Mouse (Mus musculus) layer of hippocampus, adult 9-10 months (tissue): ENCODE measurements around the gene B3galnt2.
"Not testable (repeated sequence)": the region's sequence is repeated elsewhere in the genome, so short reads cannot be mapped to it uniquely, and the experiment has no call there.

Source experiments
- DNase-seq: peaks from one replicate; pipeline ENCODE4 v3.0.0; 2022; ENCODE audit warnings: low spot score

B3galnt2 gene

DNA sequence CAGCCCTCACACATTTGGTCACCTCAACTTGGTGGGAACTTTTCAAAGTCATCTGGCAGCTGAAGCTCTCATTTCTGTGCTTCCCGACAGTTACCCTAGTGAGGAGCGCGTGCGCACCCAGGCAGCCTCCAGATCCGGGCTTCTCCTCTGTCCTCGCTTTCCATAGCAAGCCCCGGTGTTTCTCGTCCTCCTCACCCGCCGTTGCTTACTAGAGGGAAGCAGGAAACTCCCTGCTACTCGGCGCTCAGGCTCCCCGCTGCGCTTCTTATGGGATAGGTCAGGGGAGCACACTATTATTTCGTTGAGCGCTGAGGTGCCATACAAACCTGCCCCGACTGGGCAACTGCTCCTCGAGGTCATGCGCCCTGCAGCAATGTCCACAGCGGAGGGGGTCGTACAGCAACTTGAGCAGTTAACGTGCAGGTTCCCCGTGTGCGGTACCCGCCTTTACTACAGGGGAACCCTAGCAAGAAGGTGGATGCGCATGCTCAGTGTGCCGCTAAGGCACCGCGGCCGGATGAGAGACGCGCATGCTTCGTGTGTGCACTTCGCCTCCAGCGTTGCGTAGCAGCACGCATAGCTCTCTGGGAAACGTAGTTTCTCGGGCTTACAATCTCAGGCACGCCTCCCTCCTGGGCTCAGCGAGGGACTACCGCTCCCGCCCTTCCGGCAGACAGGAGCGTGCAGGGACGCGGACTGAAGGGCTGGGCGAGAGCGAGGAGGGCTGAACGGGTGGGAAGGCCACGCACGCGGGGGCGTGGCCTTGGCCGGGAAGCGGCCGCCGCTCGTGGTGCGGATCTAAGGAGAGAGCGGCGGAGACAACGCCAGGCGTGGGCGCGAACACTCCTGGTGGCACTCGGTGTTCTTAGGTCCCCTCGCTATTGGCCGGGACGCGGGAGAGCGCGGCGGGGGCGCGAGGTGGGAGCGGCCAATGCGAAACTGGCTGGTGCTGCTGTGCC lies at the start of gene B3galnt2:
Gene B3galnt2, plus strand, starts transcription at position 596 of the 959 bp plus-strand sequence.
- DNase-seq, result peak; percentile 92

DNA sequence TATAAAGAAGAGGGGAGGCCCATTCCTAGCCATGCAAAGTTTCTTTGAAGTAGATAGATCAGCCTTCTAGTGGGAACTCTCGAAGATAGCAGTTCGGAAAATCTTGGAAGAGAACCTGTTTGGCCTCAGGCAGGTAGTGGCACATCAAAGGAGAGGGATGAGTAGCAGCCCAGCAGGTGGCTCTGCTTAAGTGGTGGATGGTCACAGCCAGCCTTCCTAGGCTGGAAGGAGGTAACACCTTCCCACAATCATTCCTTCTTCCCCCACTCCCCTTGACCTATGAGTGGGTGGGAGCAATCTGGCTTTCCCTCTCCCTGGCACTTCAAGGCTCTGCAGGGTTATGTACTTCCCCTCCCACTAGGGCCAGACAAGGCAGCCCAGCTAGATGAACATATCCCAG lies 42.9 kb upstream of the B3galnt2 start:
- DNase-seq, result no peak

DNA sequence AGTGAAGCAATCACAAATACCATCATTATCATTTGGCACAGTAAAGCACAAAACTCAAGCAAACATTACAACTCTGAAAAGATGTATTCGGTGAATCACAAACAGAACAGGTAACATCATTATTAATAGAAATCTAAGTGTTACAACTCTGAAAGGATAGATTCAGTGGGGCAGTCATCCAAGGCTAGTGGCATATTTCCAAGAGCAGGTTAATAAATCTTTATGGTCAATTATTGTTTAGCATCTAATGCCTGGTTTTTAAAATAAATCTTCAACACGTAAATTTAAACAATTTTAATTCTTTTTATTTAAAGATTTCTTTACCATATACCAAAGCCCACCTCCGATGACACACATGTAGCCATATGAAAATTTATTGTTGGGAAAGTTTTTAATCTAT lies 34.9 kb upstream of the B3galnt2 start:
- no peak for DNase-seq

DNA sequence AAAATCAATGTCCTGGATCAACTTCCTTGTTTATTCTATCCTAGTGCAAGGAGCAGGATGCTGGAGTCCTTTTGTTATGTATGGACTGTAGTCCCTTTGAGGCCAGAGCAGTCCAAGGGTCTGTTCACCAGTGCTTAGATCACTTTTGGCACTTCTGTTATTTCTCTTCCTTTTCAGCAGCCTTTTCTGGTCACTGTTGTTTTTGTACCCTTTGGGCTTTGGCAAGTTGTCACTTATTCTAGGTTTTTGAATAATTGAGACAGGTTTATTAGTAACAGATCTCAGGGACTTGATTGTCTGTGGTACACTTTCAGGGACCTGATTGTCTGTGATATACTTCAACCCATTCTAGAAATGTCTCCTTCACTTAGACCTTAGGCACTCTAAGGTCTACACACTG lies 31.7 kb upstream of the B3galnt2 start:
- DNase-seq, result no peak

DNA sequence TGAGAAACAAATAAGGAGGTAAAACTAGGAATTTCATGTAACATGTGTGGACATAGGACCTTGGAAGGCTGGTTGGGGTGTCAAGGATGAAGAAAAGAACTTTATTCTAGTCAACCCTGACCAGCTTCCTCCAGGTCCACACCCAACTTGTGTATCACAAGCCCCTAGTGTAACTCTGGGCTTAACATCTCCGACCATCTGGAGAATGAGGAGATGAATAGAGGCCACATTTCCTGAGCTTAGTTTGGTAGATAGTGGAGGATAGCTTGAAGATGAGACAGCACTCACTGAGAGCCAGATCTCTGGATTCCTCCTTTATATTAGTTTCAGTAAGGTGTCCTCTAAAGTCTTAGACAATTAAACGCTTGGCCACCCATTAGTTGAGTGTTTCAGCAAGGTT lies 24.3 kb upstream of the B3galnt2 start:
- DNase-seq, result no peak

DNA sequence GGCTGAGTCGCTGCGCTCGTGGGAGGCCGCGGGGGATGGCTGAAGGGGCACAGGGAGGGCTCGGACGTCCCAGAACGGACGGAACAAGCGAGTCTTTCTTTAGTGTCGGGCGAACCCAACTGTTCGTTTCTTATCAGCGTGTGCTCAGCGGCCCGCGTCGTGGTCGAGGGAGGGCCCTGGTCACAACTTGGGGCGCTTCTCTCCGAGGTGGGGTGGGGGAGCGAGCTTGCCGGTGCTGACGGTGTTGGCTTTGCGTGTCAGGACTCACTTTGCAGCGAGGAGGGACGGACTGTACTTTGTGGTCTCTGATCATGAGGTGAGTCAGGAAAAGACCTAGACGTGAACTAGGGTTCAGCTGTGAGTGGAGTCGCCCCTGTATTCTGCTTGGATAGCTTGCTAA lies 662 bp downstream of the B3galnt2 start:
- no peak for DNase-seq

DNA sequence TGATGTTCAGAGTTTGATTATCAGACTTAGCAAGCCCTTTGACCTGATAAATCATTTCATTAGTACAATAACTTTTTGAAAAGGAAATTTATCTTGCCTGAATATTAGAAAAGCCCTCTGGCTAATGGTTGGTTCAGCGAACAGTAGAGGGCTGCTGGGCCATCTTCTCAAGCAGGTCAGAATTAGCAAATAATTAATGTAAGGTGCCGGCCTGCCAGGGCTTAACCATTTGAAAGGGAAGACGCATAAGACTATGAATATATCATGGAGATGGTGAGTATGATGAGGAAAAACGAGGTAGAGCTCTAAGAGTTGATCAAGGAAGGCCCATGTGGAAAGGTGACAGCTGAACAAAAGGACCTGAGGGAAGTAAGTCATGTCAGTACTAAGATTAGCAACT lies 2.4 kb downstream of the B3galnt2 start:
- DNase-seq, result no peak

DNA sequence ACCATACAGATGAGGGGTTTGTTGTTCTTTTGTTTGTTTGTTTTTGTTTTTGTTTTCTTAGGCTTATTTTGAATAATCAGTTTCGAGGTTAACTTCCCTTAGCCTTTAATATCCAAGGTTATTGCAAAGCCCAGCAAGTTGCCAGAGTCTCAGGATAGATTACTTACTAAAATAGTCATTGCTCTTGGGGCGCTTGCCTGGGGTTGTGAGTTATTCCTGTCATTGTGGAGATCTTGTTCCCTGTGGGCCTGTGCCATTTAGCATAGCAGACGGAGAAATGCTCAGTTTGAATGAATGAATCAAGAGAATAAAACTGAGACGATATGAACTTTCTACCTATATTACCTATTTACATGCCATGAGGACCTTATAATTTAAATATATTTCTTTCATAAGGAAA lies 5.9 kb downstream of the B3galnt2 start:
- DNase-seq, result no peak

DNA sequence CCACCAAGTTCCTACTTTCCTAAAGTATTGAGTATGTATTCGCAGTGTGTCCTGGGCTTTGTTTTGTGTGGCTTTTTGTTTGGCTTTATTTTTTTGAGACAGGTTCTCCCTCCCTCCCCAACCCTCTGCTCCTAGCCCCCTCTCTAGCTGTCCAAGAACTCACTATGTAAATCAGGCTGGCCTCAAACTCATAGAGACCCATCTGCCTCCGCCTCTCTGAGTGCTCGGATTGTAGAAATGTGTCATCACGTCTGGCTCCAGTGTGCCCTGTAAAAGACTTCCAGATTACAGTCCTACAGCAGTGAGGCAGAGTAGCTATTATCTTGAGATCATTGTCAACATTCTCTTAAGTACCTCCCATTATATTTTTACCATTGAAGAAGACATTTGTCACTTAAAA lies 6.8 kb downstream of the B3galnt2 start:
- no peak for DNase-seq

DNA sequence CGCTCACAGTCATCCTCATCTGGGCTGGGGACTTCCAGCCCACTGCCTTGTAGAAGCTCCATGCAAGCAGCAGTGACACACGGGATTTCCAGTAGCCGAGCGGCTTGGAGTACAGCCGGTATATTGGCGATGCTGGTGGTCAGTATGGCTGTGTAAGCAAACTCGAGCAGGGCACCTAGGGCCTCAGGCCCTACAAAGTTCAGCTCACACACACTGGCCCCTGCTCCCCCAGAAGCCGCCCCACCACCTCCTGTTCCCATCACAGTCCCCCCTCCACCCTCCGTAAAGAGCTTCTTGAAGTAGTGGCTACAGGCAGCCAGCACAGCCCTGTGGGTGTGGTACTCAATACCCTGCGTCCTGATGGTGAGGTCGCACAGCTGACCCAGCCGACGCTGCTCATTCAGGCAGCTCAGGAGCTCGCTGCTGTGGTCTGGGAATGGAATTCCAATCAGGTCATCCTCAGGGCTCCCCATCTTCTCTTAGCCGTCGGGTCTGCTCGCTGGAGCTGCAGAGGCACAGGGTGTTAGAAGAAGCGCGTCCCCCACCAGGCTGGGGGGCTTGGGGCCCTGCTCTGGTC lies 11.2 kb downstream of the B3galnt2 start:
- DNase-seq, result no peak

DNA sequence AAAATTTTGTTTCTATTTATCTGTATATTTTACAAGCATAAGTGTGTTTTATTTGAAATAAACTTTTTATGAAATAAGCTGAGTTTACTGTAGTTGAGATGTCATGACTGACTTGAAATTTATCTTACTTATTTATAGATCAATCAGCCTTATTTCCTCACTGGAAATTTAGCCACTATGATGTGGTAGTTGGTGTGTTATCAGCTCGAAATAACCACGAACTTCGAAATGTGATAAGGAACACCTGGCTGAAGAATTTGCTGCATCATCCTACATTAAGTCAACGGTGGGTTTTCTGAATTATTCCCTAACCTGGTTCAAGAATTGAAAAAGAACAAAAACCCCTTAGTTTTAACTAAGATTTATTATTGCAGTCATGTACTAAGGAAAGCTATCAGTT lies 11.9 kb downstream of the B3galnt2 start:
- DNase-seq, result no peak

DNA sequence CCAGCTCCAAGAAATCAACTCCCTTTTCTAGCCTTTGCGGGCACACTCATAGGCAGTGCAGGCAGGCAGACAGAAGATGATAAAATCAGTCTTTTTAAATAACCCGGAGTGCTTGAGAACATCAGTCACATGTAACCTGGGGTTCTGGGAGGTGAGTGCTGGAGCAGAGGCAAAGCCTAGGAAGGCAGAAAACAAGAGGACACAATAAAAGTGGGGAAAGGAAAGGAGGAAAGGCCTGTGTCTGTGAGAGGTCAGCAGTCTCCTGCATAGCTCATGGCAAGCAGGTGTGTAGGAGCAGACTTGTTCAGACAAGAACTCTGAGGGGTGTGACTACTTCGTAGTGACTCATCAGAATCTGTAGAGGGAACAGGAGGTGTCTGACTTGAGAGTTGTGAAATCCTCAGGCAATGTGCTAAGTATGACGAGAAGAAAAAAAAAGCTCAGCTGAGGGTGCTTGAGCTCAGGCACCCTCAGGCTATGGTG lies 14.4 kb downstream of the B3galnt2 start:
- no peak for DNase-seq

DNA sequence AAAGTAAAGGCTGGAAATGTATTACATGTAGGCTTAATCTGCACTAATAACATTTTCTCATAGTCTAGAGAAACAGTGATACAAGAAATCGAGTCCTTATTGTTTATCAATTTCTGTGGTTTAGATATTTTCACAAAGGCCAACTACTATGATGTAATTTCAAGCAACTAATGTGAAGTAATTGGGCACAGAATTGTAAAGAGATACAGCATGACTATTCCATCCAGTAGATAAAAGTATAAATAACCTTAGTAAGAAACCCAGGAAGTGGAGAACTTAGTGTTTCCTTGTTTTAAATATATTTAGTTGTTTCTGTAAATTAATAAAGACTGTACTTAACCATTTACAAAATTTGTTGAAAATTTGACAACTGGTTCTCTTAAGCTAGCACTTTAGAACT lies 15.5 kb downstream of the B3galnt2 start:
- no peak for DNase-seq

DNA sequence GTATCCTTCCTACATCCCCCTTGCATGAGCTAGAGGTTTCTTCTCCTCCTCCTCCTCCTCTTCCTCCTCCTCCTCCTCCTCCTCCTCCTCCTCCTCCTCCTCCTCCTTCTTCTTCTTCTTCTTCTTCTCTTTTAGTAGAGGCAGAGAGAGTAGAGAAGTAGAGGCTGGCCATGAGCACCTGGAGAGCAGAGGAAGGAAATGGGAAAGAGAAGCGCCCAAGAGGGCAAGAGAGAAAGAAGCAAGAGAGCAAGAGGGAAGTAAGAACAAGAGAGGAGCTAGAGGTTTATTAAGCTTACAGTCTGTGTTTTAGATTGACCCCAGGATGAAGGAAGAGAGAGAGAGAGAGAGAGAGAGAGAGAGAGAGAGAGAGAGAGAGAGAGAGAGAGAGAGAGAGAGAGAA lies 27.6 kb downstream of the B3galnt2 start:
- DNase-seq, result not testable (repeated sequence)

DNA sequence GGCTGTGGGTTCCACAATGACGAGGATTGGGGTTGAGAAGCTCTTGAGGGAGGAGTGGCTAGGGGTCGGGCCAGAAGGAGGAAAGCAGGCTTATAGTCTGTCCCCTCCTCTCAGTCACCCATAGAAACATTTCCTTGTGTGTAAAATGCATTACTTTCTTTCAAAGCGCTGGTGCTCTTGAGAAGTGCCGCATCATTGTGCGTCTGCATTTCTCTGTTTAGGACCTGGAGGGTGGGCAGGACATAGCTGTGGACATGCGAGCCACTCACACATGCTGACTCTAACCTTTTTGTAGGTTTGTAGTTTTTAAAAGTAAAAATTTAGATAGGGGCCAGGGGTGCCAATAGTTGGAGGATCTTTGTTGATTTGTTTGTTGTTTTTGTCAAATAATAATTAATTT lies 29.3 kb downstream of the B3galnt2 start:
- DNase-seq, result no peak

DNA sequence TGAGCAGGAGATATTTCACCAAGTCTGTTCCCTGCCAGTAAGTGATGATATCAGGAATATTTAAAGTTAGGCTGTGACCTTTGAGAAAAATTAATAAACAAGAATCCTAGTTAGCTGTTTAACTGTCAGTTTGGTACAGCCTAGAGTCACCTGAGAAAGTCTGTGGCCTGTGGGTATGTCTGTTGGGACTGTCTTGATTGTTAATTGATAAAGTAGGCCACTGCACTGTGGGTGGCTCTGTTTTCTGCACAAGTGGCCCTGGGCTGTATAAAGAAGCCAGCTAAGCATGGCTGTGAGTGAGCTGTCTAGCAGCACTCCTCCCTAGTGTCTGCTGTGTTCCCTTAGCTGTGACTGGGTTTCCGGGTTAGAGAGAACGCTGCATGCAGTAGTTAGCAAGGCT lies 34.9 kb downstream of the B3galnt2 start:
- DNase-seq, result no peak

DNA sequence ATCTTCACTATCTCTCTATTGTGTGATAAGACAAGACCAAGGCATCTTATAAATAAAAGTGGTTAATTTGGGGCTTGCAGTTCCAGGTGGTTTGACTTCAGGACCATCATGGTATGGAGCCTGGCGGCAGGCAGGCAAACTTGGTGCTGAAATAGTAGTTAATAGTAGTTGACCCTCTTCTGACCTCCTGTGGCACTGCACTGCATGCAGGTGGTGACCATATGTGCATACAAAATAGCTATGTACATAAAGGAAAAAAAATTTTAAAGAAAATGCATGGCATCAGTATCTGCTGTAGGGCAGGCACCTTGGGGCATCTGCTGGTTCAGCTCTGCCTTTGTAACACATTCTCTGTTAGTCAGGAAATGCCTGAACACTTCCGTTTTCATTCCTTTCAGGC lies 36.1 kb downstream of the B3galnt2 start:
- DNase-seq, result no peak

DNA sequence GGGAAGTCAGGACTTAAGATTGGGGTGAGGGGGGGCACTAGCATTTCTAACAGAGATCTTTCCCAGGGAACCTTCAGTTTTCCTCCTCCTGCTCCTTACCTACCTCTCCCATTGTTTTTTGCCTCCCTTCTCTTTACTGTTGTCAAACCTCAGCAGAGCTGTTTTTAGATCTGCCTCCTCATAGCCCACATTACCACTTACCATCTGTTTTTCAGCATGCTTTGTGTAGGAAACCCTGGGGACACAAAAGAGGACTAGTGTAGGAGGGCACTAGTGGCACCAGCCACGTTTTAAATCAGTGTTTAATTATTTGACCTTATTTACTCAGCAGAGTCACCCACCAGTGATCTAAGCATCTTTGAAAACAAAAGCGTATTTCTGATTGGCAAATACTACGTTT lies 38.8 kb downstream of the B3galnt2 start:
- no peak for DNase-seq

DNA sequence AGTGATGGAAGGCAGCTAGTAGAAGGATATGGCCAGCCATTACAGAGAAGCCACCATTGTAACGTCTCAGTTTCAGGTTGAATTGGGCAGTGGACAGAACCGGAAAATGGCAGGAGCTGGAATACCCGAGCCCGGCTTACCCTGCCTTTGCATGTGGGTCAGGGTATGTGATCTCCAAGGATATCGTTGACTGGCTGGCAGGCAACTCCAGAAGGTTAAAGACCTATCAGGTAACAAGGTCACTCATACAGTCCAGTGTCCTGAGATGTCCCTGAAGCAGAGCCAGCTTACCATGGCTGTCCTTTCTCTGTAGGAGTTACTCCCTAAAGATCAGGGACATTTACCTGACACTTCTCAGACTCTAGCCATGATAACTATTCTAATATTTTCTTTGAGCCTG lies 40.8 kb downstream of the B3galnt2 start:
- DNase-seq, result no peak

DNA sequence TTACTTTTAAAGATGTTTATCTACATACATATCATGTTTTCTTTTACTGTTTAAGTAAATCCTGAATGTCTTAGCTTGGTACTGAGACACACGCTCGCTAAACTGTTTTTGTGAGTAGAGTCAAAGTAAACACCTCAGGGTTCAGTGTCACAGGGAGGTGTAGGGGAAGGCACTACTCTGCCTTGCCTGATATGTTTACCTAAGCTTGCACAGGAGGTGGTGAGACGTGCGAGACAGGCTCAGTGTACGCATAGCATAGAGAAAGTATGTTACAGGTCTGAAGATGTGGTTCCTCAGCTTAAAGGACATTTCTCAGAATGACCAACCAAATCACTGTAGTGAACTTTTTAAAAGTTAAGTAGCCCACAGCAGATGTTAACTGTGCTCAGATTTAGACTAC lies 43.2 kb downstream of the B3galnt2 start:
- DNase-seq, result no peak

DNA sequence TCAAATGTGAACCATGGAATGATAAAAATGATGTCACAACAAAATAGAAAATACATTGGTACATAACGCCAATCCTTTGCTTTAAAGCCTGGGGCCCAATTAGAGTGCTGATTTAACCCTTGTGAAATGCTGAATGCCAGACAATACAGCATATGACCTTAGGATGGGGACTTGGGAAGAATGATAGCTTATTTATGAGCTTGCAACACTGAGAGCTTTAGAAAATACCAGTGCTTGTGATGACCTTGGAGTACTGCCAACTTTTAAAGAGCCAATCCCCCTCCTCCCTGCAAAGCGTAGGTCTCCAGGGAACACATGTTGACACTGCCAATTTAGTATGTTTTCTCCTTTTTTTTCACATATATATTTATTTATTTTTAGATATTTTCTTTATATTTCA lies 48.4 kb downstream of the B3galnt2 start:
- DNase-seq, result no peak

DNA sequence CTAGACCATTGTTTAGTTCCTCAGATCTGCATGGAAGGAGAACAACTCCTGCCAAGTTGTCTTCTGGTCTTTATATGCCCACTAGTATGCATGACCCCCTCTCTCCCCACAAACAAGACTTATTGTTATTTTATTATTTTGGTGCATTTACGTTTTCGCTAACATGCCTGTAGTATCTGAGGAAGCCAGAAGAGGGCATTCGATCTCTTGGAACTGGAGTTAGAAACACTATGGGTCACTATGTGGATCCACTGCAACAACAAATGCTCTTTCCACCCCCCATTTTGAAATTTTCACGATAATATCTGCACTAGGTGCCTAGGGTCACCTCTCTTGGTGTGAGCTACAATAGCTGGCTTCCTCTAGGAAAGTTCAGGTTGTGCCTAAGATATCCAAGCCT lies 49.8 kb downstream of the B3galnt2 start:
- no peak for DNase-seq

DNA sequence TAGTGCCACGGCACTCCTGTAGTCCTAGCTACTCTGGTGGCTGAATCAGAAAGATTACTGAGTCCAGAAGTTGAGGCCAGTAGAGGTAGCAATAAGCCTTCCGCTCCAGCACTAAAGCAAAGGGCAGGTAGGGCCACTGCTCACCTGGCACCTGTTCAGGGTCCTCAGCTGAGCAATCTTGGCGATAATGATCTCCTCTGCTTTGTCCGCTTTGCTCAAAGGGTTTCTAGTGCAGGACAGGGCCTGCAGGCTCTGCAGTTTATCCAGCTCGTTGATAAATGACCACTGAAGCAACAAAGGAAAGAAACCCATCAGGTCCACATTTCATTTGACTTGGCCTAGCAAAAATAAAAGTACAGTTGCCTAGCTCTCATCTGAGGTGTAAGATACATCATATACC lies 50.7 kb downstream of the B3galnt2 start:
- no peak for DNase-seq

DNA sequence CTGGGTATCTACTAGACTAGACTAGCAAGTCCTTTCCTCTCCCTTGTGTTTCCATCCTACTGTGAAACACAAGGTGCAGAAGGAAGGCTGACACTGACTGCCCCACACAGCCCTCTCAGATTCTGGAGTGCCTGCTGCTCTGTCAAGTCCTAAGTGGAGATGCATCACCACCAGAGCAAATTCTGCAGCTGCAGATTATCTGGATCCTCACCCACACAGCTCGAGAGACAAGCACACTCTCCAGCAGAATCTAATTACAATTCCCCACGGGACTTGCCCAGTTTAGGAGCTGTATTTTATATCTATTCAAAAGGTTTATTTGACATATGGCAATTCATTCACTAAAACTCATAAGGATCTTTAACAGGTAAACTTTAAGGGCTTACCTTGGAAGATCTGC lies 51.8 kb downstream of the B3galnt2 start:
- DNase-seq, result no peak
